Mouse (Mus musculus) B cell, adult 2 months (primary cell): ENCODE results near the gene Zfp40.

Experiments
- DNase-seq, 2 experiments: peaks; one replicate each; pipeline ENCODE4 v3.0.0; 2022

The Zfp40 gene

DNA sequence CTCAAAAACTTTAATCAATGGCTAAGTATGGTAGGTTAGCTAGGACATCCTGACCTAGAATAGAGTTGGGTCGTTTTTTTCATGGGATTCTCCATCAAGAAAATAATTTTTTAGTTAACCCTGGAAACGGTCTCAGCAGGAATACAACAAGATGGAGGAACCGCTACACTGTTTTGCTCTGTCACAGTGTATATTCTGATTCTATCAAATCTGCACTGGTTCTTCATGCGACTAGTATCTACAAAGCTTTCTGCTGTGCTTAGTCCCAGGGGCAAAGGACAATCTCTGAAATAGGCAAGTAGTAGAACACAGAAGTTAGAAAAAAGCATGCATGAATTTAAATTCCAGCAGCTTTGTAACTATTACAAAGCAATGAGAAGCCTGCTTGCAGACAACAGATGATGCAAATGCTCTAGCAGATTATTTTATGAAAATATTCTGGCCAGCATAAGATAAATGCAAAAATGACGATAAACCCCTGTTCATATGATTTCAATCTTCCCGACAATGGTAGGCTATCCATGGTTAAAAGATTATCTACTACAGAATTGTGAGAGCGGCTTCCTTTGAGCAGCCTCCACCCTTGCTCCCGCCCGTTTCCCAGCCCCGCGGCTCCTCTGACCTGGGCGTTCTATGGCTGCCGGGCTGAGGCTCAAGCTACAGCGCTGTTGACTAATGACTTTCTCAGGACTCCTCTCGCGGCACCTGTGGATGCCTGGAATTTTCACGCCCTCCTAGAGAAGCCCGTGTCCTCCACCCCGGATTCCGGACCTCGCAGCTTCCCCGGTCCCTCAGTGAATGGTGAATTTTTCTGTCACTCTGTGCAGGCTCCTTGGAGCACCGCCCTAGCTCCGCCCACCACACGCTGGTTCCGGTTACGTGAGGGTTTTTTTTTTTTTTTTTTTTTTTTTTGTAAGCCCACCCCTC, at the start of gene Zfp40:
Gene Zfp40, minus strand, starts transcription at position 800 of the 927 bp plus-strand sequence.
- peak; percentile 82 for DNase-seq

DNA sequence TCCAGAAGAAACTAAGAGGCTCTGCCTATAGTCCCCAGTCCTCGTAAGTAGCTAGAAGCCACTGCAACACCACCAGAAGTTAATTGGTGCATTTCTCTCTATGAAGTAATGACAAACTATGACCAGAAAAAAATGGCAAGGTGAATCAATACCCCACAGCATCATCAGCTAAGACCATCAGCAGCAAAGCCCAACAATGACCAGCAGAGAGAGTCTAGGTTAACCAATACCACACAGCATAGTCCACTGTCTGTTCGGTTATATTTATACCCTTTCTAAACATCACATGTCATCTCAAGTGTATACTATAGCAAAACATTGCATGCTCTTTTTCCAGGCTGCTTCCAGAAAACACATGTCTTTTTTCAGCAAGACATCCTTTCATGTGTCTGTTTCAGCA, 25.3 kb upstream of the Zfp40 start:
- no peak for DNase-seq

DNA sequence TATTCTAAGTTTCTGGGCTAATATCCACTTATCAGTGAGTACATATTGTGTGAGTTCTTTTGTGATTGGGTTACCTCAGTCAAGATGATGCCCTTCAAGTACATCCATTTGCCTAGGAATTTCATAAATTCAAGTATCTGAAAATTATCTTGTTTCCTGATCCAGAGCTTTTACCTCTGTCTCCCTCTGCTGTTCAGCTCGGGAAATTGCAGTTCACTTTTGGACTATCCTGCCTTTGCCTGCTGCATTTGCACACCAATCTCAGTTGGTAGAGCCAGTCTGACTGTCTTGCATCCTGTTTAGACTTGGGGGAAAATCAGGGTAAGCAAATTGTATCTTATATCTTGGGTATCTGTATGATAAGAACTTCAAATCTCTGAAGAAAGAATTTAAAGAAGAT, 6.8 kb upstream of the Zfp40 start:
- peak; percentile 13 to 15 for DNase-seq

DNA sequence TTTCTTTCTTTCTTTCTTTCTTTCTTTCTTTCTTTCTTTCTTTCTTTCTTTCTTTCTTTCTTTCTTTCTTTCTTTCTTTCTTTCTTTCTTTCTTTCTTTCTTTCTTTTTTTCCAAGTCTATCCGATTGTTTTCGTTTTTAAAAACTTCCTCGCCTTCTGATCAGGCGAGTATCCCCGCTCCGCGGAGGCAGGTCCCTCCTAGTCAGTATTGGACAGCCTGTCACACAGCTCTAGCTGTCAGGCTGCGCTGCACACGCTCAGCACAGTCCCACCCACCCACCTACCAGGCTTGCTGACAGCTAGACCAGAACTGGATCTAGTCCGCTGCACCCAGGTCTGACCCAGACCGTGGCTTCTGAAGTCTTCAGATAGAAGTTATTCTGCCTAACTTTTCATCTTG, 389 bp upstream of the Zfp40 start:
- DNase-seq, result peak; percentile 36 to 38

DNA sequence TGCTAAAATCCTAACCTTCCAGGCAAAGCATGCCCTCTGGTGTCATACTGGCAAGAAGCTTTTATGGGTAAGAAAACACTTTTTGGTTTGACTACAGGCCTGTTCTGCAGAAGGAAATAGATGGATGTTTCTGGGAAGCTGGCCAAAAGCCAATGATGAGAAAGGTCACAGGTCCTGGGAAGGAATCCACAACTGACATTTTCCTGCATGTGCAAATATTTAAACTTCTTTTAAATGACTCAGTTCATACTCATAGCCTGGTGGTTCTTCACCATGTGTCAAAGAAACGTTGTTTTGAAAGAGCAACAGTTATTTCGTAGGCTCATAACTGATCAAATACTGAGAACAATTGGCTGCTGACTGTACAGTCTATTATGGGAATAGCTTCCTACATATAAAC, 5.4 kb downstream of the Zfp40 start:
- DNase-seq, result no peak
